Mouse (Mus musculus) cerebellum, adult 2 months (tissue): ENCODE results near the gene Slc8b1.

Source experiments
- CTCF ChIP-seq: fragments of 200-500 bp; IDR thresholded peaks from 2 replicates; pipeline ENCODE4 v1.5.1; 2011; ENCODE audit warnings: low read depth, mild to moderate bottlenecking, control low read depth, low read length, moderate library complexity, borderline replicate concordance; ENCODE audit not compliant: insufficient read depth
- POLR2A ChIP-seq: fragments of 200-500 bp; IDR thresholded peaks from 2 replicates; pipeline ENCODE4 v1.6.1; 2011; ENCODE audit warnings: low read length, control low read depth, borderline replicate concordance; ENCODE audit not compliant: insufficient read depth

- no peak for TF ChIP-seq CTCF
- TF ChIP-seq POLR2A, result no peak
Measured at GRCm38 (mm10) chr5:120493440-120493839, 17.5 kb upstream of the Slc8b1 start.
